Mouse (Mus musculus) embryonic facial prominence, embryonic 11.5 days (tissue): Measurements from ENCODE around the gene Sh3bp4. TPM values are rescaled to one million over a fixed set of nuclear protein-coding genes. Genes with fewer than 3 reads are reported as not detected.

ENCODE experiments used
- ATAC-seq: fragments of 200-750 bp; cut with Nextera tagmentation; replicated peaks from 2 replicates; pipeline ENCODE4 v1.8.0; 2017; ENCODE audit warnings: low read depth; ENCODE audit not compliant: insufficient number of reproducible peaks, low FRiP score, low TSS enrichment
- DNase-seq: peaks from one replicate; pipeline ENCODE4 v3.0.0-alpha.2; 2015; ENCODE audit warnings: low spot score
- H3K27ac ChIP-seq: fragments of 300-500 bp; sonication (generic); replicated peaks from 2 replicates; pipeline ENCODE4 v1.5.1; 2014; ENCODE audit warnings: mild to moderate bottlenecking, low read depth, low read length, control low read depth
- H3K27me3 ChIP-seq: fragments of 300-500 bp; sonication (generic); 2 replicates; pipeline ENCODE4 v1.6.1; 2014; ENCODE audit warnings: mild to moderate bottlenecking, low read length, moderate library complexity, mixed read lengths; ENCODE audit not compliant: control insufficient read depth, insufficient read depth
- H3K36me3 ChIP-seq: fragments of 300-500 bp; sonication (generic); replicated peaks from 2 replicates; pipeline ENCODE4 v1.6.1; 2014; ENCODE audit warnings: low read depth, mild to moderate bottlenecking, low read length, moderate library complexity, mixed read lengths; ENCODE audit not compliant: control insufficient read depth, insufficient read depth
- H3K4me1 ChIP-seq: fragments of 300-500 bp; sonication (generic); 2 replicates; pipeline ENCODE4 v1.6.1; 2014; ENCODE audit warnings: low read length, mixed read lengths; ENCODE audit not compliant: control insufficient read depth, insufficient read depth
- H3K4me2 ChIP-seq: fragments of 300-500 bp; sonication (generic); 2 replicates; pipeline ENCODE4 v1.6.1; 2014; ENCODE audit warnings: low read depth, mild to moderate bottlenecking, control low read depth, low read length, moderate library complexity
- H3K4me3 ChIP-seq: fragments of 300-500 bp; sonication (generic); 2 replicates; pipeline ENCODE4 v1.5.1; 2014; ENCODE audit warnings: low read depth, low read length, control low read depth
- H3K9ac ChIP-seq: fragments of 300-500 bp; sonication (generic); replicated peaks from 2 replicates; pipeline ENCODE4 v1.6.1; 2014; ENCODE audit warnings: mild to moderate bottlenecking, control low read depth, low read length
- H3K9me3 ChIP-seq: fragments of 300-500 bp; sonication (generic); replicated peaks from 2 replicates; pipeline ENCODE4 v1.6.1; 2016; ENCODE audit warnings: mild to moderate bottlenecking, low read length, inconsistent platforms, mixed read lengths; ENCODE audit not compliant: control insufficient read depth
- WGBS: fragments of 180-500 bp; shearing (Covaris S2); extraction: QIAGEN DNeasy Blood & Tissue Kit; methylation state at CpG from one replicate; pipeline ENCODE4 v1.1.7; 2014; 5-methylcytosine and 5-hydroxymethylcytosine counted together
- polyA plus RNA-seq: library from polyadenylated mRNA; unstranded; fragments of >200 nt; fragmentation: Nextera tagmentation; extraction: Ambion mirVana; gene quantifications from 2 replicates; pipeline ENCODE4 v1.2.1, GENCODE M21; 2014

Gene Sh3bp4
- polyA plus RNA-seq, 1 experiment from 2014 or later = 22.0 TPM

- Histone ChIP-seq H3K36me3 (no peaks in the 10 kb centered on the region), H3K4me2 (no peak overlapping the region), H3K4me3 (no peak overlapping the region), H3K27me3 (no peaks in the 10 kb centered on the region), H3K27ac (peak overlapping the region; percentile 59), H3K9ac (no peak overlapping the region), H3K9me3 (no peaks in the 10 kb centered on the region), H3K4me1 (peaks cover 6% of the 10 kb centered on the region)
- ATAC-seq = 0 out of 2 replicates have a peak, but pooled peaks have one; percentile 48
- DNase-seq = peak; percentile 58
- 21% methylated on average over 14 of the region's 15 CpGs for WGBS
These were observed 32.2 kb downstream of the Sh3bp4 start for GRCm38 (mm10) chr1:89102231-89103003.

- no peak overlapping the region for H3K4me2 ChIP-seq
- WGBS = 27% methylated on average over 3 of the region's 3 CpGs
- H3K4me1 ChIP-seq = peaks cover 6% of the 10 kb centered on the region
These were observed 32.7 kb downstream of the Sh3bp4 start for GRCm38 (mm10) chr1:89103004-89103263.

DNA sequence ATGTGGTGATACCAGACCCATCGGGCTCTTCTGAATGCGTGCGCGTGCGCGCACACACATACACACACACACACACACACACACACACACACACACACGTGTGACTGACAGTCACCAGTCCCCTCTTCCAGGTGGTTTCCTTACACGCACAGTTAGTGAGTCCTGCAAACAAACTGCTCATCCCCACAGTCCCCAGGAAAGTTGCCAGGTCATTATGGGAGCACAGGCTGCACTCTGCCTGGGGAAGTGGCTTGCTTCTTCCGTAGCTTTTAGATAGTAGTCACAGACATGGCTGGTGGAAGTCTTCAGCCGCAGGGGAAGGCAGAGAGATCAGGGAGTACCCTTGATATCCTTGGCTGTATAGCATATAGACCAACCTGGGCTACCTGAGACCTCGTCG, 33.3 kb downstream of the Sh3bp4 start:
- DNase-seq (no peak), ATAC-seq (no peak)
- Histone ChIP-seq H3K4me3 (no peak overlapping the region), H3K9me3 (no peaks in the 10 kb centered on the region), H3K27me3 (no peaks in the 10 kb centered on the region), H3K4me1 (peaks cover 10% of the 10 kb centered on the region), H3K9ac (no peak overlapping the region), H3K4me2 (no peak overlapping the region), H3K27ac (no peak overlapping the region), H3K36me3 (no peaks in the 10 kb centered on the region)
- 83% methylated on average over 12 of the region's 12 CpGs for WGBS

More at GRCm38 (mm10) chr1:89103004-89103263, 32.7 kb downstream of the Sh3bp4 start:
- ATAC-seq (no peak), DNase-seq (no peak)
- Histone ChIP-seq H3K9me3 (no peaks in the 10 kb centered on the region), H3K4me3 (no peak overlapping the region), H3K27ac (0 out of 2 replicates have a peak overlapping the region, but pooled peaks have one; percentile 59), H3K27me3 (no peaks in the 10 kb centered on the region), H3K9ac (no peak overlapping the region), H3K36me3 (no peaks in the 10 kb centered on the region)

- H3K27me3 ChIP-seq = no peaks in the 10 kb centered on the region
- no peak overlapping the region for H3K4me2 ChIP-seq
- WGBS = 81% methylated on average over 13 of the region's 13 CpGs
- no peaks in the 10 kb centered on the region for H3K9me3 ChIP-seq
- H3K9ac ChIP-seq = no peak overlapping the region
- H3K36me3 ChIP-seq = no peaks in the 10 kb centered on the region
- ATAC-seq = no peak
- no peak for DNase-seq
- no peak overlapping the region for H3K27ac ChIP-seq
- H3K4me1 ChIP-seq = peaks cover 16% of the 10 kb centered on the region
- no peak overlapping the region for H3K4me3 ChIP-seq
These were observed 34.0 kb downstream of the Sh3bp4 start for GRCm38 (mm10) chr1:89104066-89104765.

- DNase-seq = no peak
- Histone ChIP-seq H3K9ac (no peak overlapping the region), H3K27me3 (no peaks in the 10 kb centered on the region), H3K4me1 (peaks cover 16% of the 10 kb centered on the region), H3K9me3 (no peaks in the 10 kb centered on the region), H3K27ac (no peak overlapping the region), H3K4me2 (no peak overlapping the region), H3K4me3 (no peak overlapping the region), H3K36me3 (no peaks in the 10 kb centered on the region)
- WGBS = 86% methylated on average over 18 of the region's 18 CpGs
- ATAC-seq = no peak
These were observed 35.9 kb downstream of the Sh3bp4 start for GRCm38 (mm10) chr1:89105891-89106830.

GRCm38 (mm10) chr1:89107466-89107865, 37.3 kb downstream of the Sh3bp4 start:
- Histone ChIP-seq H3K36me3 (no peaks in the 10 kb centered on the region), H3K27me3 (no peaks in the 10 kb centered on the region), H3K4me2 (no peak overlapping the region), H3K9me3 (no peaks in the 10 kb centered on the region), H3K4me3 (no peak overlapping the region), H3K9ac (no peak overlapping the region), H3K27ac (peak overlapping the region; percentile 67; the same call in 1 of the 2 replicates), H3K4me1 (peaks cover 16% of the 10 kb centered on the region)
- 41% methylated on average over 6 of the region's 6 CpGs for WGBS
- DNase-seq (no peak), ATAC-seq (no peak)

DNA sequence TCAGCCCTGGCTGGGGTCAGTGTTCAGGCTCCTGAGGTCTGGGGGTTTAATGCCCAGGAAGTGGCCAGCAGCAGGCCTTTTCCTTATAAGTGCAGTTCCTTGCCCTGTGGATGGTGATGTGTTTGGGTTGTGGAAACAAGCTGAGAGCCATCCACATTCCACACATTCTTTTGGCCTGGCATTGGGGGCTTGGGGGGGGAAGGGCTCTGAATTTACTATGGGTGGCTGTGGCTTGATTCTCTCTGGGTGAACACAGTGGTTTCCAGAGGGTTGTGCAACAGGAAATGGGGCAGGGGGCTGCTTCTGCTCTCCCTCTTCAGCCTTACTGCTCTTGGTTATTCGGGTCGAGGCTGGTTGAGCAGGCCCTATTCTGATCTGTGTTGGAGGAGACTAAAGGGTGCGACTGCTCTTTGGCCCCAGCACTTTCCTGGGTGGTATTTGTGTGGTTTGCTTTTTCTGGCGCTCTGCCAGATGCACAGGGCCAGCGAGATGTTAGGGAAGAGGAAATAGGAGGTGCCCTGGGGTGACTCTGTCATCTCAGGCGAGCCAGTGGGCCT, 38.2 kb downstream of the Sh3bp4 start:
- WGBS = 13% methylated on average over 6 of the region's 6 CpGs
- no peak overlapping the region for H3K4me2 ChIP-seq
- H3K9ac ChIP-seq = no peak overlapping the region
- peaks cover 13% of the 10 kb centered on the region for H3K4me1 ChIP-seq
- DNase-seq (peak; percentile 66), ATAC-seq (no peak; the same call in 1 of the 2 replicates)
- no peaks in the 10 kb centered on the region for H3K27me3 ChIP-seq
- H3K4me3 ChIP-seq = no peak overlapping the region
- peak overlapping the region; percentile 67 for H3K27ac ChIP-seq
- H3K9me3 ChIP-seq = no peaks in the 10 kb centered on the region
- no peaks in the 10 kb centered on the region for H3K36me3 ChIP-seq
